Mouse (Mus musculus) heart, embryonic 16.5 days (tissue): Measurements from ENCODE around the gene E2f3. TPM values are rescaled to one million over a fixed set of nuclear protein-coding genes. Genes with fewer than 3 reads are reported as not detected.
A peak's percentile ranks its signal among the peaks of the same experiment; 100 is the strongest.

ENCODE experiments used
- ATAC-seq: fragments of 200-750 bp; cut with Nextera tagmentation; replicated peaks from 2 replicates; pipeline ENCODE4 v1.8.0; 2017; ENCODE audit warnings: moderate number of reproducible peaks; ENCODE audit not compliant: insufficient read depth, low FRiP score; ENCODE audit errors: extremely low read depth
- H3K27ac ChIP-seq: fragments of 300-500 bp; sonication (generic); 2 replicates; pipeline ENCODE4 v1.5.1; 2014; ENCODE audit warnings: mild to moderate bottlenecking, low read length, control low read depth, moderate library complexity
- H3K27me3 ChIP-seq: fragments of 300-500 bp; sonication (generic); 2 replicates; pipeline ENCODE4 v1.6.1; 2014; ENCODE audit warnings: low read length, mixed read lengths; ENCODE audit not compliant: control insufficient read depth, insufficient read depth
- H3K36me3 ChIP-seq: fragments of 300-500 bp; sonication (generic); 2 replicates; pipeline ENCODE4 v1.6.1; 2014; ENCODE audit not compliant: control insufficient read depth, insufficient read depth
- H3K4me1 ChIP-seq: fragments of 300-500 bp; sonication (generic); 2 replicates; pipeline ENCODE4 v1.6.1; 2014; ENCODE audit warnings: low read length, mixed read lengths; ENCODE audit not compliant: control insufficient read depth, insufficient read depth
- H3K4me2 ChIP-seq: fragments of 300-500 bp; sonication (generic); 2 replicates; pipeline ENCODE4 v1.6.1; 2014; ENCODE audit warnings: low read depth, mild to moderate bottlenecking, control low read depth, low read length
- H3K4me3 ChIP-seq: fragments of 300-500 bp; sonication (generic); 2 replicates; pipeline ENCODE4 v1.5.1; 2014; ENCODE audit warnings: mild to moderate bottlenecking, control low read depth, low read length
- H3K9ac ChIP-seq: fragments of 300-500 bp; sonication (generic); 2 replicates; pipeline ENCODE4 v1.6.1; 2014; ENCODE audit warnings: low read length, control low read depth
- H3K9me3 ChIP-seq: fragments of 300-500 bp; sonication (generic); replicated peaks from 2 replicates; pipeline ENCODE4 v1.6.1; 2016; ENCODE audit warnings: low read length; ENCODE audit not compliant: control insufficient read depth
- WGBS: fragments of 180-500 bp; shearing (Covaris S2); extraction: QIAGEN DNeasy Blood & Tissue Kit; methylation state at CpG from one replicate; pipeline ENCODE4 v1.1.7; 2014; 5-methylcytosine and 5-hydroxymethylcytosine counted together
- polyA plus RNA-seq: library from polyadenylated mRNA; unstranded; fragments of >200 nt; fragmentation: Nextera tagmentation; extraction: Ambion mirVana; gene quantifications from 2 replicates; pipeline ENCODE4 v1.2.1, GENCODE M21; 2015

E2f3 gene
- polyA plus RNA-seq, 1 experiment from 2014 or later, result 7.1 TPM

- Histone ChIP-seq H3K27ac (peak overlapping the region; percentile 73), H3K9me3 (no peaks in the 10 kb centered on the region), H3K4me3 (no peak overlapping the region), H3K9ac (no peak overlapping the region), H3K27me3 (no peaks in the 10 kb centered on the region), H3K4me1 (peaks cover 5% of the 10 kb centered on the region), H3K36me3 (peaks cover 29% of the 10 kb centered on the region), H3K4me2 (no peak overlapping the region)
- peak; percentile 65 for ATAC-seq
- WGBS, result 33% methylated on average over 1 of the region's 1 CpGs
These were observed 69.3 kb downstream of the E2f3 start for GRCm38 (mm10) chr13:29916561-29916960.

GRCm38 (mm10) chr13:29913606-29914005, 72.3 kb downstream of the E2f3 start:
- ATAC-seq, result no peak
- 85% methylated on average over 10 of the region's 10 CpGs for WGBS
- no peaks in the 10 kb centered on the region for H3K9me3 ChIP-seq
- H3K4me1 ChIP-seq, result peaks cover 5% of the 10 kb centered on the region
- no peak overlapping the region for H3K27ac ChIP-seq
- H3K36me3 ChIP-seq, result peaks cover 55% of the 10 kb centered on the region
- no peak overlapping the region for H3K4me3 ChIP-seq
- no peak overlapping the region for H3K4me2 ChIP-seq
- H3K27me3 ChIP-seq, result no peaks in the 10 kb centered on the region
- no peak overlapping the region for H3K9ac ChIP-seq

- Histone ChIP-seq H3K4me3 (no peak overlapping the region), H3K27me3 (no peaks in the 10 kb centered on the region), H3K36me3 (peaks cover 56% of the 10 kb centered on the region), H3K27ac (no peak overlapping the region), H3K9me3 (no peaks in the 10 kb centered on the region), H3K9ac (no peak overlapping the region), H3K4me2 (no peak overlapping the region), H3K4me1 (peaks cover 5% of the 10 kb centered on the region)
- ATAC-seq, result no peak
- WGBS, result 91% methylated on average over 10 of the region's 10 CpGs
These were observed 72.8 kb downstream of the E2f3 start for GRCm38 (mm10) chr13:29913061-29913460.

- H3K9me3 ChIP-seq, result no peaks in the 10 kb centered on the region
- no peak overlapping the region for H3K9ac ChIP-seq
- H3K4me2 ChIP-seq, result no peak overlapping the region
- no peak overlapping the region for H3K27ac ChIP-seq
- 91% methylated on average over 8 of the region's 8 CpGs for WGBS
- H3K4me1 ChIP-seq, result peaks cover 2% of the 10 kb centered on the region
- no peak for ATAC-seq
- no peak overlapping the region for H3K4me3 ChIP-seq
- H3K27me3 ChIP-seq, result no peaks in the 10 kb centered on the region
- H3K36me3 ChIP-seq, result peaks cover 62% of the 10 kb centered on the region
These were observed 73.6 kb downstream of the E2f3 start for GRCm38 (mm10) chr13:29912251-29912650.

- no peak overlapping the region for H3K4me2 ChIP-seq
- H3K9ac ChIP-seq, result no peak overlapping the region
- H3K36me3 ChIP-seq, result peaks cover 66% of the 10 kb centered on the region
- no peaks in the 10 kb centered on the region for H3K27me3 ChIP-seq
- no peaks in the 10 kb centered on the region for H3K9me3 ChIP-seq
- no peak overlapping the region for H3K27ac ChIP-seq
- H3K4me3 ChIP-seq, result no peak overlapping the region
- WGBS, result 93% methylated on average over 3 of the region's 3 CpGs
- no peaks in the 10 kb centered on the region for H3K4me1 ChIP-seq
- no peak for ATAC-seq
These were observed 74.7 kb downstream of the E2f3 start for GRCm38 (mm10) chr13:29911141-29911540.

- Histone ChIP-seq H3K9me3 (peaks cover 7% of the 10 kb centered on the region; the same call in 1 of the 2 replicates), H3K4me2 (no peak overlapping the region), H3K27ac (no peak overlapping the region), H3K36me3 (peaks cover 71% of the 10 kb centered on the region), H3K27me3 (no peaks in the 10 kb centered on the region), H3K4me3 (no peak overlapping the region), H3K4me1 (no peaks in the 10 kb centered on the region), H3K9ac (no peak overlapping the region)
- ATAC-seq, result no peak
- WGBS, result 94% methylated on average over 9 of the region's 9 CpGs
These were observed 77.4 kb downstream of the E2f3 start for GRCm38 (mm10) chr13:29908431-29908830.

GRCm38 (mm10) chr13:29907995-29908394, 77.9 kb downstream of the E2f3 start:
- H3K27ac ChIP-seq, result no peak overlapping the region
- no peak overlapping the region for H3K9ac ChIP-seq
- no peaks in the 10 kb centered on the region for H3K27me3 ChIP-seq
- H3K4me2 ChIP-seq, result no peak overlapping the region
- H3K4me1 ChIP-seq, result no peaks in the 10 kb centered on the region
- no peak overlapping the region for H3K4me3 ChIP-seq
- peaks cover 67% of the 10 kb centered on the region for H3K36me3 ChIP-seq
- 93% methylated on average over 9 of the region's 9 CpGs for WGBS
- no peak for ATAC-seq
- peaks cover 7% of the 10 kb centered on the region; the same call in 1 of the 2 replicates for H3K9me3 ChIP-seq

GRCm38 (mm10) chr13:29906734-29907133, 79.1 kb downstream of the E2f3 start:
- 92% methylated on average over 10 of the region's 10 CpGs for WGBS
- H3K36me3 ChIP-seq, result peaks cover 59% of the 10 kb centered on the region
- no peaks in the 10 kb centered on the region for H3K4me1 ChIP-seq
- H3K27me3 ChIP-seq, result no peaks in the 10 kb centered on the region
- H3K4me2 ChIP-seq, result no peak overlapping the region
- H3K9me3 ChIP-seq, result peaks cover 7% of the 10 kb centered on the region; the same call in 1 of the 2 replicates
- ATAC-seq, result no peak
- no peak overlapping the region for H3K4me3 ChIP-seq
- H3K27ac ChIP-seq, result no peak overlapping the region
- H3K9ac ChIP-seq, result no peak overlapping the region

GRCm38 (mm10) chr13:29903341-29903740, 82.5 kb downstream of the E2f3 start:
- Histone ChIP-seq H3K36me3 (peaks cover 28% of the 10 kb centered on the region), H3K4me1 (no peaks in the 10 kb centered on the region), H3K4me3 (no peak overlapping the region), H3K27ac (no peak overlapping the region), H3K27me3 (no peaks in the 10 kb centered on the region), H3K4me2 (no peak overlapping the region), H3K9me3 (peaks cover 11% of the 10 kb centered on the region), H3K9ac (no peak overlapping the region)
- 91% methylated on average over 1 of the region's 1 CpGs for WGBS
- ATAC-seq, result no peak
